In genomic region chr11:52339098-52339497, GRCm38 (mm10) we compare ENCODE assay signal across 1 mouse cellular context.
TF ChIP-seq lines count a peak whose summit lies in the region.

No protein-coding gene starts in this region.

TF ChIP-seq in CH12.LX, 34 proteins besides CTCF, POLR2A, EP300 and RAD21 (continued from another document):
- TF ChIP-seq ZNF384 (IDR thresholded peaks at IDR 0.05; ENCODE audit: low read depth, low read length) = no peak
